Mouse (Mus musculus) heart, postnatal 10 days (tissue): Measurements from ENCODE around the gene Zfp541. TPM values are rescaled to one million over a fixed set of nuclear protein-coding genes. Genes with fewer than 3 reads are reported as not detected.

Source experiments
- DNase-seq, 2 experiments: peaks; one replicate each; pipeline ENCODE4 v3.0.0; 2021
- intact Hi-C: fragments of 180-260 bp; cut with DNase I; formaldehyde crosslinking; loops from one replicate; pipeline ENCODE4 v1.15.1; 2025
- total RNA-seq, 2 experiments: library from RNA; stranded (reverse); gene quantifications; 2 replicates each; pipeline ENCODE4 v1.2.3; 2021

Gene Zfp541
- total RNA-seq, 2 experiments from 2014 or later: not detected

DNA sequence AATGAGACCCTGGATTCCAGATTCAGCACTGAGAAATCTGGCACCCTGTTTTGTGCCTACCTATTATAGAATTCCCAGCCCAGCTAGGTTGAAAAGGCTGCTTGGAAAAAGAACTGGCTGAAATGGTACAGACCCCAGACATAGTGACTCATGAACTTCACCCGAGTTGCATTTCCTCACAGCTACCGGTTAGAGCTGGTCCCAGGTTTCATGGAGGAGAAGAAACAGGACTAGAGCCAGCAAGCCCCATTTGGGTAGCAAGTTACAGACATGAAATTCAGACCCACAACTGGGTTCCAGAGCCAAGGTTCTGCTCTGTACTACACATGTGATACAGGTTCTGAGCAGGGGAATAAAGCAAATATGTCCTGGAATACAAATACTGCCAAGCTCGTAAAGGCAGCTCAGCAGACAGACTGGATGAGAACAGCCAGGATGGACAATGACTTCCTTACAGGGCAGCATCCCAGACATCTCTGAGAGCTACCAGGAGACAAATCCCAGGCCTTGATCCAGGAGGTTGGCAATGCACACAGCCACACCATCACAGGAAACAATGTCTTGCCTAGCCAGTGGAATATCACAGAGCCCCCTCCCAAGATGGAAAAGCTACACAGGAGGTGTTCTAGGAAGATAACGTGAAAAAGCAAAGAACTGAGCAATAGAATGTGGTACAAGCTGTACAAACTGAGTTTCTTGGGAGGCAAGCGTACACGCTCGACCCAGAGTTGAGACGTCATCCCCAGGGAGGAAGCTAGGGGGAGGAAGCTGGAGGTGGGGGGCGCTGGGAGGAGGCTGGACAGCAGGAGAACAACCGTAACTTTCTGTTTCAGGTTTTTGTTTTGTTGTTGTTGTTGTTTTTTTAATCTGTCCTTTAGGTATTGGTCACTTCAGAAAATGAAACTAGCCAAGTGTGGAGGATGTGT lies 18.5 kb upstream of the Zfp541 start:
- DNase-seq: no peak
- intact Hi-C loops: loop anchor here (2.0 kb wide), 1 partner anchor 24 kb away; no protein-coding TSS in a partner anchor

DNA sequence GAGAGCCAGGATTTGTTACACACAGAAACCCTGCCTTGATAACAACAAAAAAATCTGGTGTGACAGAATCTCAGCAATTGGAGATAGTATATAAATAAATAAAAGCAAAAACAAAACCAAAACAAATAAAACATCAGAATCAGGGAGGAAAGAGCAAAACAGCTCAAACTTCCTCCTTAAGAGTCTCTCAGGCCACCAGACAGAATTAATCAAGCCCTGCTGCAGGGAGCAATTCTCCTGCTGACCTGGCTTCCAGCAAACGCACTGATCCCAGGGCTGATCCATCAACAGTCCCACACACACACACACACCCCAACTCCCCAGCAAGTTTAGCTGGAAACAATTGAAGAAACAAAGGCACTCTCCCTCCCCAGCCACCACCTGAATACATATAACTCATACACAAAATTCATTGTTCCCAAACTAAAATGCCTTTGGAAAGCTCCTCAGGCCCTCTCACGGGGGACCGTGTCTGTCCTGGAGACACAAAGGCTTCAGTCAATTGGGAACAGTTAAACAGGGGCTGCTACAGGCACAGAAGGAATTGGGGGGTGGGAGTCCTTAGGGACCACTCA lies 17.7 kb upstream of the Zfp541 start:
- intact Hi-C loops: loop anchor here (2.0 kb wide), 1 partner anchor 25 kb away; no protein-coding TSS in a partner anchor
- DNase-seq: no peak

DNA sequence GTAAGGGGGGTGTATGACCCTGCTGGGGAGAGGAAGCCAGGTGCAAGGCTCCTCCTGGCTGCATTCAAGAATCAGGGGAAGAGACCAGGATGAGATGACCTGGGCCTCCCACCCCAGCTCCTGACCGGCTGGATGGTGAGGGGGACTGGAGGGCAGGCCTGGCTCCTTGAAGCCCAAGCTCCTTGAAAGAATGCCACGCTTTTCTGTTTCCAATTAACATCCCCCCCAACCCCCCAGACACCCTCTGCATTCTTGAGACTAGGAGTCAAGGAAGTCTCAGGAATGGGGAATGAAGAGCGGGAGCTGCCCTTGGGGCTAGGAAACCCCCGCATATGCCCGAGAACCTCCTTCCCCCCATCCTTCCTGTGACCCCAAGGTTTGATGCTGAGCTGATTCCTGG lies 17.1 kb upstream of the Zfp541 start:
- intact Hi-C loops: no loop called here
- no peak for DNase-seq

DNA sequence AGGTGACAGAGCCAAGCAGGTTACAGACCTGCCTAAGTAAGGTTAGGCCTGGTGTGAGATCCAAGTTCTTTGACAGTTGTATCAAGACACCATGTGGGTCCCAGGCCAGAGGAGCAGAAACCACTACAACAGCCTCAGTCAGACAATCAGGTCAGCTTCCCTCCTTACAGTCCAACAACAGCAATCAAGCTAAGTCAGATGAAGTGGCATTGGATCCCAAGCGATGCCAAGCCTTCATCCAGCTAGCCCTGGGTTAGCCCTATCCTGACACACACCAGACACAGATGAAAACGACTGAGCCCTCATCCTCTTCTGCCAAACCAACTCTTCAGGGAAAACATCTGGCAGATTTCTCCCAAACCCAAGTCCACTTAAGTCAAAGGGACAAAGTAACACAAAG lies 16.1 kb upstream of the Zfp541 start:
- intact Hi-C loops: loop anchor here (5.0 kb wide), 1 partner anchor 123 kb away; the partner anchor contains the start of gene Selenow
- DNase-seq: no peak

DNA sequence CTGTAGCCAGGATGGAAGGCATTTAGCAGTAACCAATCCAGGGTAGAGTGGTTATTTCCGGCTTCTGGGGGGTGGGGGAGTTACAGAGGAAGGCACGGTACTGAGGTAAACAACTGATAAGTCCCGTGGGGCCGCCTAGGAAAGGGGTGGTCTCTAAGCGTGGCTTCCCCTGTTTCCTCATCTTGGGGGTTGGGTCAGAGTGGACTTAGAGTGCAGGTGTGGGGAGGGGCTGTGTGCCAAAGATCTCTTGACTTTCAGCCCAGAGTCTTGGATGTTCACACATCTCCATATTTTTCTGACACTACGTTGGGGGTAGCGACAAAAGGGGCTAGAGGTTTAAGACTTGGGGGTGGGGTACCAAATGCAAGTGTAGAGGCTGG lies 15.5 kb upstream of the Zfp541 start:
- peak; percentile 72 to 74 for DNase-seq
- intact Hi-C loops: loop anchor here (2.0 to 5.0 kb wide), 2 partner anchors 33 to 124 kb away; partner anchors contain the start of gene Selenow

DNA sequence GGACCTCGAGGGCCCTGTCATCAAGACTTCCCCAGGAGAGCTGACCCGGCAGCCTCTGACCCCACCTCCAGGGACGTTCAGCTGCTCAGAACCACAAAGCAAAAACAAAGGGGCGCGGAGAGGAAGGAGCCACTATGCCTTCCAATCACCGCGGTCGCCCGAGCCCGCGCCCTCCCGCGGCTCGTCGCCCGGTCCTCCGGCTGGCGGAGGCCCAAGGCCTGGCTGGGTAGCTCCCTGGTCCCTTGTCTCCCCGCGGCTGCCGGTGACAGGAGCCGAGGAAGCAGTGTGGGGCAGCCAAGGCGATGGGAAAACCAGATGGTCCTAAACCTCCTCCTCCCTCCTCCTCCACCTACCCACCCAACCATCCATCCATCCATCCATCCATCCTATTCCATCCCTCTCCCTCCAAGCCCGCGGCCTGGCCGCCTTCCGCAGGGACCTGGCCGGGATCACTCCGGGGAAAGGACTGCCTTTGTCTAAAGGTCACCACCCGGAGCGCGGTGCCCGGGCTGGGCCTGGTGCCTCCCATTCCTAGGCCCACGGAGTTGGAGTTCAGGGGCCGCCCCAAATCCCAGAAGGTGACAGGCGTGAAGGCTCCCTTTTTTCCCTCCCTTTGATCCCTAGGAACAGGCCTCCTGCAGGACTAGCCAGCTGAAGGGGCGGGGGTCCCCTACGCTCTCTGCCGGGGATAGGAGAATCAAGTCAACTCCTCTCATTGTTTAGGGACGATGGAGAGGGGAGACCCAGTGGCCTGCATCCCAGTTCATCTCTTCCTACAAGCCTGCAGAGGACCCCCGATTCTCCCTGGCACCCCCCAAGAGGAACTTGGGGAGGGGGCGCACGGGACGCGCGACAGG lies 14.9 kb upstream of the Zfp541 start:
- peak; percentile 88 for DNase-seq
- intact Hi-C loops: loop anchor here (2.0 to 5.0 kb wide), 2 partner anchors 34 to 124 kb away; partner anchors contain the start of gene Selenow

DNA sequence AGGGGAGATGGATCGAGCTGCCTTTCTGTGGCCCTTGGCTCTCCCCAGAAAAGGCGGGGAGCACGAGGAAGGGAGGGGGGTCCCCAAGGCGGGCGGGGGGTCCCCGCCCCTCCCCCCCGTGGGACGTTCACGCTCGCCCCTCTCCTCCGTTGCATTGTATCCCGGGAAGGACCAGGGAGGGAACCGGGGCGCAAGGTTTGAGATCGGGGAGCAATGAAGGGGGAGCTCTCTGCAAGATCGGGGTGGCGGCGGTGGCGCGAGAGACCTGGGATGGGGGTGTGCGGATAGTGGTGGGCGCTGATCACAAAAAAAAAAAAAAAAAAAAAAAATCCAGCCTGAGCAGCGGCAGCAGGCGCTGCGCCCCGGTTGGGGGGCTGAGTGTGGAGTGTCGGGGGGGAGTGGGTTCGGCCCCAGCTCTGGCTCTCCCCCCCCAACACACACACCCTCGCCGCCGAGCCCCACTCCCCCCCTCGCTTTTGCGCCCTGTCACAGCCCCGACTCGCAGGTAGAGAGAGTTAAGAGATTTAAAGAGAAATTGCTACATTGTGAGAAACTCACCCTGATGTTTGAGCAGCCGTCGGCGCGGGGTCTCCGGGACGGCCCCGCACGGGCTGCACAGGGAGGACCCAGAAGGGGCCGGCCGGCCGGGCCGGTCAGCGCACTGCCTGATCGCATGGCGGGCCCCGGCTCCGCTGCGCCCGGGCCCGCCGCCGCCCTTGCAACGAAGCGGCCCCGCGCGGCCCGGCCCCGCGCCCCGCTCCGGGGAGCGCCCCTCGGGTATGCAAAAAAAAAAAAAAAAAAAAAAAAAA lies 14.1 kb upstream of the Zfp541 start, which contains the start of gene Bicra:
Gene Bicra, minus strand, starts transcription at position 584 of the 809 bp plus-strand sequence.
- intact Hi-C loops: loop anchor here (2.0 to 5.0 kb wide), 2 partner anchors 35 to 125 kb away; partner anchors contain the start of gene Selenow
- DNase-seq: peak; percentile 90 to 92

DNA sequence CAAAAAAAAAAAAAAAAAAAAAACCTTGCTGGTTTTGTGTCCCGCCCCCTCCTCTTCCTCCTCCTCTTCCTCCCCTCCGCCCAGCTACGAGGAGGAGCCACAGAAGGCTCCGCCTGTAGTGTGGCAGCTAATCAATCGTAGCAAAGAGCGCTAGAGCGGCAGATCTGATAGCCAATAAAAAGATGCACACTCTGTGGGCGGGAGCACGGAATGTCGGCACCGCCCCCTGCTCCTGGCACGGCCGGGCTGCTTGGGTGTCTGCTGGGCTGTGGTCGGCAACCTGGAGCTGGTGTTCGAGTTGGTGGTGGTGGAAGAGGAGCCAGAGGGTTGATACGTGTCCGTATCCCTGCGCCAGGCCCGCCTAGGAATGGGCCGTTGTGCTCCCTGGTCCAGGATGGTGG lies 13.4 kb upstream of the Zfp541 start:
- intact Hi-C loops: loop anchor here (5.0 kb wide), 1 partner anchor 126 kb away; the partner anchor contains the start of gene Selenow
- peak; percentile 99 for DNase-seq

DNA sequence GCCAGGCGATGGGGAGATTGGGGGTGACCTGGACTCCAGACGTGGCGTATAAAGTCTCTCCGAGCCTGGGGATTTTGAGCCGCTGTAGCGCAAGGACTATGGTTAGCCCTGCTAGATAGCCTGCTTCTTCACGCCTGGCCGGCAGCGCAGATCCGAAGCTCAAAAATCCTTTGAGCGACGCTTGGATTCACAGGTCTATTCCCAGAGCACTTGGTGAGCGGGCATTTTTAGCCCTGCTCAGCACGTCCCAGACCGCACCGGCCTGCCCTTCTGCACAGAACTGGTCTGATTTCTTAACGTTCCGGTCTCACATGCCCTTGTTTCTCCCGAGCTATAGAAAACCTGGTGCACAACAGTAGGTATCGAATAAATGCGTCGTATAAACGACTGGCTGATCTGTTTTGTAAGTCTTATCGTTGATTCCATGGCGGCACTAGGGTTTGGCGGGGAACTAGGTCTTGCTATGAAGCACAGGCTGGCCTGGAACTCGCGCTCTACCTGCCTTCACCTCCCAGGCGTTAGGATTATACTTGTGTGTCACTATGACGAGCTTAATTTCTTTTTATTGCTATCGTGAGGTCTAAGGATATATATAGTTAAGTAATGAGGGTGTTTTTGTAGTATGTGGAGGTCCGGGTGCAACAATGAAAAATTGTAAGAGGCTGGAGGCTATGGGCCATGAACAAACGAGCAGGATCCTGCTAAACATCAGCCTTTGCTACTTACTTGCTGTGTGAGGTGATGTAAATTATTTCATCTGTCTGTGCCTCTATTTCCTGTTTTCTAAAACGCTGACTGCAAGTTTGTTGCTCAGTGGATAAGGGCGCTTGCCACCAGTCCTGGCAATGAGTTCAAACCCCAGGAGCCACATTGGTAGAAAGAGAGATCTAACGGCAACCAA lies 12.7 kb upstream of the Zfp541 start:
- no peak for DNase-seq
- intact Hi-C loops: loop anchor here (5.0 kb wide), 1 partner anchor 127 kb away; the partner anchor contains the start of gene Selenow

DNA sequence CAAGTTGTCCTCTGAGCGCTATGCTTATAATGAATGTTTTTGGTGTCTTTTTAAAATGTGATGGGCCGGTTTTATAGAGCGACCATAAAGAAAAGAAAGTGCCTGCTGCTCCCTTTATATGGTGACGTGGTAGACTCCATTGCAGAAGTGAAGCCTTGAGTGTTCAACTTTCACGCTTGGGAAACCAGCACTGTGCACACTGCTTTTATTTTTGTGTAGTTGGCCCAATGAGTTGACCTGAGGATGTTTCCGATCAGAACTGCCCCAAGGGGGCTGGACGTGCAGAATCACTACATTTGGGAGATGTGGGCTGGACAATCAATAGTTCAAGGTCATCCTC lies 12.1 kb upstream of the Zfp541 start:
- no peak for DNase-seq
- intact Hi-C loops: loop anchor here (5.0 kb wide), 1 partner anchor 127 kb away; the partner anchor contains the start of gene Selenow

DNA sequence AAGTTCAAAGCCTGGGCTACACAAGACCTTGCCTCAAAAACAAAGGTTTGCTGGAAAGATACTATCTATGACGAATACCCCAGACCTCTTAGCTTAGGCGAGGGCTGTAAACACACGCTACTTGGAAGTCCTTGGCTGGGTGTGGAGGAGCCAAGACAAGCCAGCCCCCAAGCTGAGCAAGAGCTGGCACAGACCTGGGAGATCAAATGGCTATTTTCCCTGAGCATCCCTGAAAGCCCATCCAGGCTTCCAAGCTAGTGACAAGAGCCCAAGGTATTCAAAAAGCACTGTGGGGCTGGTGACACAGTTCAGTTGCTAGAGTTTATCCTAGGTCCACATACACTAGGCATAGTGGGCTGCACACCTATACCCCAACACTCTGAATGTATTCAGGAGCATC lies 11.0 kb upstream of the Zfp541 start:
- no peak for DNase-seq
- intact Hi-C loops: no loop called here

DNA sequence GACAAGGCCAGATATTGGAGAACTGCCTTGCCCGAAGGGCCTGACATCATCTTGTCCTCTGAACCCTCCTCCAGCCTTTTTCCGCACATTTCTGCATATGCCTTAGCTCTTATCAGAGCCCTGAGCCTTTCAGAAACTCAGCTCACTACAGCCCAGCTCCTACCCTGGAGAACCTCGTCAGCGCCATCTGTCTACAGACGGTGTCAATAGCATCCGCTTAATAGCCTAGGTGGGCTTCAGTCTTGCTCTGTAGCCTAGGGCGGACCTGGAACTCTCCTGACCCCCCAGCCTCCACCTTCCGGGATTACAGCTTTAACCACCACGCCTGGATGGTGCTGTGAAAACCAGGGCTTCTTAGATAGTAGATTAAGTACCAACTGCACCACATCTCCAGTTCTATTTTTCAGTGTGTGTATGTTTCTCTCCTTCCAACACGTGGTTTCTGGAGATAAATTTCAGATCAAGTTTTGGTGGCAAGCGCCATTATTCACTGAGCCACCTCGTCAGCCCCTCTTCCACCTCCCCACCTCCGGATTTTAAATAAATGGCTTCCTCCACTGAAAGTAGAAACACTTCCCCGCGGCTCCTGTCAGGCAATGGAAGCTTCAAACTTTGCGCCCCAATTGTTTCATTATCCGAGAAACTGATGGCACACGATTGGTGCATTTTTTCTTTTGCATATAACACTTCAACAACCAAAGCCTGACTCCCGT lies 9.6 kb upstream of the Zfp541 start:
- DNase-seq: peak; percentile 89 to 92
- intact Hi-C loops: loop anchor here (1.0 kb wide), 2 partner anchors 69 to 76 kb away; no protein-coding TSS in a partner anchor

DNA sequence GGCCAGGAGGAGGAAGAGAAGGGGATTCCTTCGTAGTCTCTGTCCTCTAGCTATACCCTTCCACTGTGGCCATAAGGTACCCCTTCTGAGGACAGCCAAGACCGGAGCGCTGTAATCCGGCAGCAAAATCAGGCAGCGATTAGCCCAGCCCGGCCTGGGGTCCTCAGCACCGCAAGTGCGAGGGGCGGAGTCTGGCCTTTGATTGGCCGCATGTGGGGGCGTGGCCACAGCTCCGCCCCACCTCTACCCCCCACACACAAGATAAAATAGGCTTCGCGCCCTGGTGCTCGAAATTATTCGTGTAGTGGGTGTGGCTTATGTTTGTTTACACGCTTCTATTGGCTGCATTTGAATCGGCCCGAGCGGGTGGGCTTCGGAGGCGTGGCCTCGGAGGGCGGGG lies 8.9 kb upstream of the Zfp541 start:
- peak; percentile 96 to 97 for DNase-seq
- intact Hi-C loops: loop anchor here (1.0 kb wide), 2 partner anchors 69 to 76 kb away; no protein-coding TSS in a partner anchor

DNA sequence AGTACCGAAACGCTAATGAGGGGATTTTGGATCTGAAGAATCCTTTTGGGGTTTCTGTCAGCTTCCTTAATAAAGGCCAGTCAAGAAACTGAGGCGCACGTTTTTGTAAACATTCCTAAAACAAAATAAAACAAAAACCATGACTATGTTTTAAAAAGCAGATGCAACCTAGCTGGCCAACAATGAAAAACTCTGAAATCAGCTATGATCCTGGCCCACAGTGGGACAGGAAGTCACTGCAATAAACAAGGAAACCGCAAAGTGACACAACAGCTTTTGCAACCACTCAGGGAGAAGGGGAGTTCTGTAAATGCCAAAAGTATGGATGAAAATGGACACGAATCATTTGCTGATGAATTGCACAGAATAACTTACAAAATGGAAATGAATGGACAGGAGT lies 8.5 kb upstream of the Zfp541 start:
- intact Hi-C loops: no loop called here
- no peak for DNase-seq

DNA sequence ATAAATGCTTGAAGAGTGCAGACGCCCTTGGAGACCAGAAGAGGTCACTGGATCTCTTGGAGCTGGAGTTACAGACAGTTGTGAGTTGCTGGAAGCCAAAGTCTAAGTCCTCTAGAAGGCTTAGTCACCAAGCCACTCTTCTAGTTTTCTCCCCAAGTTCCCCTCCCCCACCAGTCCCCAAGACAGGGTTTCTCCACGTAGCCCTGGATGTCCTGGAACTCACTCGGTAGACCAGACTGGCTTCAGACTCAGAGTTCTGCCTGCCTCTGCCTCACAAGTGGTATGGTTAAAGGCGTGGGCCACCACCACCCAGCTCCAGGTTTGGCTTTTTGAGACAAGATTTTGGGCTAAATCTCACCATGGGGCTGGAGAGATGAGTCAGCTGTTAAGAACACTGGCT lies 6.6 kb upstream of the Zfp541 start:
- no peak for DNase-seq
- intact Hi-C loops: loop anchor here (5.0 kb wide), 1 partner anchor 97 kb away; no protein-coding TSS in a partner anchor

DNA sequence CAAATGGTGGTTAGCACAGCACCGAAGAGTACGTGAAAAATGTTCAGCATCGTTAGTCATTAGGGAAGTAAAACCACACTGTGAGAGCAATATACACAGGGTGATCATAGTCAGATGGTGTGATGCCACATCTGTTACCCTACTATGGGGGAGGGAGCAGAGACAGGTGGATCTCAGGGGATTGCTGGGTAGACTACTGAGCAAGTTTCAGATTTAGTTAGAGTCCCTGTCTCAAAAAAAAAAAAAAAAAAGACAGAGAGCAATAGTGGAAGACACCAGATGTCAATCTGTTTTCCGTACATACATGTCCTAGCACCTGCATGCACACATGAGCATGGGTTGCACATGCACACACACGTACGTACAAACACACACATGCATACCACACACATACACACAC lies 5.9 kb upstream of the Zfp541 start:
- DNase-seq: no peak
- intact Hi-C loops: loop anchor here (5.0 kb wide), 1 partner anchor 97 kb away; no protein-coding TSS in a partner anchor

DNA sequence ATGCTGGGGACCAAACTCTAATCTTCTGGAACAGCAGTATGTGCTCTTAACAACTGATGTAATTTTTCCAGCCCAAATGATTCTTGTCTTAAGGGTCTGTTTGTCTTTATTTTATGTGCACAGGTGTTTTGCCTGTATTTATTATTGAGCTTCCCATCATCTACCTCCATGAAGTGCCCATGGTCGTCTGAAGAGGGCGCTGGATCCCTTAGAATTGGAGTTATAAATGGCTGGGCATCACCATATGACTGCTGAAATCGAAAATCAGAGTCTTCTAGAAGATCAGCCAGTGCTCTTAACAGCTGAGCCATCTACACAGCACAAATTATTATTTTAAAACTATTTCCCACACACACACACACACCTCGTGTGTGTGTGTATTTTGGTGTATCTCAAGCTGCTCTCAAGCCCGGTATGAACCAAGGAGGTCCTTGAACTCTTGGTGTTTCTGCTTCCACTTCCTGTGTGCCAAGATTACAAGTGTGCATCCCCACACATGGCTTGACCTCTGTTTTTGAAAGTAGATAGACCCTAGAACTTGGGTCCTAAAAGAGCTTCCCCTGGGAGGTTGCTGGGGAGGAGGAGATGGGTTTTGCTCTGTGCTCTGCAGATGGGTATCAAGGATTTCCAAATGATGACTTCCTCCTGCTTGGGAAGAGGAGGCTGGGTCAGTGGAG lies 5.0 kb upstream of the Zfp541 start:
- peak in 1 of 2 experiments; percentile 28 for DNase-seq
- intact Hi-C loops: loop anchor here (5.0 kb wide), 1 partner anchor 96 kb away; no protein-coding TSS in a partner anchor
